Mouse (Mus musculus) thymus, adult 2 months (tissue): ENCODE results near the gene Mindy1.
A peak's percentile ranks its signal among the peaks of the same experiment; 100 is the strongest.

Source experiments
- CTCF ChIP-seq: fragments of 200-500 bp; IDR thresholded peaks from 2 replicates; pipeline ENCODE4 v1.5.1; 2012; ENCODE audit warnings: mild to moderate bottlenecking, control low read depth, low read length, moderate library complexity, borderline replicate concordance; ENCODE audit not compliant: control insufficient read depth, poor library complexity, insufficient read depth; ENCODE audit errors: extremely low read depth
- POLR2A ChIP-seq: fragments of 200-500 bp; IDR thresholded peaks from 2 replicates; pipeline ENCODE4 v1.6.1; 2012; ENCODE audit warnings: mild to moderate bottlenecking, low read length, control low read depth, moderate library complexity; ENCODE audit not compliant: control insufficient read depth, poor library complexity, insufficient read depth; ENCODE audit errors: extremely low read depth

- TF ChIP-seq CTCF (peak; percentile 20; the same call in 1 of the 2 replicates), POLR2A (peak; percentile 42; the same call in 1 of the 2 replicates)
These were observed 1.9 kb downstream of the Mindy1 start for GRCm38 (mm10) chr3:95282865-95283588.
